Mouse (Mus musculus): ENCODE data around the gene Klhl25. TPM values are rescaled to one million over a fixed set of nuclear protein-coding genes. Genes with fewer than 3 reads are reported as not detected.
A peak's percentile ranks its signal among the peaks of the same experiment; 100 is the strongest.
"Not testable (repeated sequence)": the region's sequence is repeated elsewhere in the genome, so short reads cannot be mapped to it uniquely, and the experiment has no call there.

The Klhl25 gene
- polyA plus RNA-seq, 1 experiment from 2014 or later = 22.1 TPM

DNA sequence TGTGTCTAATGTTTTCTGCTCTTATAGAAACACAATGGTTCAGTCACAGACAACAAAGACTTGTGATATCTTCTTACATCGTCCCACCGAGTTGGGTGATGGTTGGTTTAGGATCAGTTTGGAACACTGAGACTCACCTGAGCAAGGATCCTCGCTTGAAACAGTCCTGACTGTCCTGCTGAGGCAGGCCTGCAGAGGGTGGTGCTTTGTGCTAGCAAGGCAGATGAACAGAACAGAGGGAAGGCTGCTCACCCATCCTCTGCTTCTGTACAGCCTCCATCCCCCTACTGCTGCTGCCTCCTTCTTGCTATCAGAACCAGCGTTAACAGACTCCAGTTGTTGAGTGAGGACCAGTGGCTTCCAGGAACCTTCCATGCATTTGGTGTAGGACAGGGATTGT lies 14.2 kb upstream of the Klhl25 start:
- H3K36me3 ChIP-seq (ENCODE audit: control insufficient read depth, insufficient read depth, low read length); ATAC-seq (ENCODE audit: insufficient read depth, low FRiP score, low TSS enrichment); H3K9me3 ChIP-seq (ENCODE audit: control insufficient read depth, low read length); H3K4me3 ChIP-seq (ENCODE audit: low read depth, low read length); H3K27ac ChIP-seq (ENCODE audit: low read depth, low read length); H3K9ac ChIP-seq (ENCODE audit: low read length); DNase-seq (ENCODE audit: low spot score); H3K4me2 ChIP-seq (ENCODE audit: low read depth); H3K27me3 ChIP-seq (ENCODE audit: control insufficient read depth, insufficient read depth, low read length); H3K4me1 ChIP-seq (ENCODE audit: control insufficient read depth, insufficient read depth, low read length): not testable (repeated sequence)
- 78% methylated on average over 3 of the region's 4 CpGs for WGBS

DNA sequence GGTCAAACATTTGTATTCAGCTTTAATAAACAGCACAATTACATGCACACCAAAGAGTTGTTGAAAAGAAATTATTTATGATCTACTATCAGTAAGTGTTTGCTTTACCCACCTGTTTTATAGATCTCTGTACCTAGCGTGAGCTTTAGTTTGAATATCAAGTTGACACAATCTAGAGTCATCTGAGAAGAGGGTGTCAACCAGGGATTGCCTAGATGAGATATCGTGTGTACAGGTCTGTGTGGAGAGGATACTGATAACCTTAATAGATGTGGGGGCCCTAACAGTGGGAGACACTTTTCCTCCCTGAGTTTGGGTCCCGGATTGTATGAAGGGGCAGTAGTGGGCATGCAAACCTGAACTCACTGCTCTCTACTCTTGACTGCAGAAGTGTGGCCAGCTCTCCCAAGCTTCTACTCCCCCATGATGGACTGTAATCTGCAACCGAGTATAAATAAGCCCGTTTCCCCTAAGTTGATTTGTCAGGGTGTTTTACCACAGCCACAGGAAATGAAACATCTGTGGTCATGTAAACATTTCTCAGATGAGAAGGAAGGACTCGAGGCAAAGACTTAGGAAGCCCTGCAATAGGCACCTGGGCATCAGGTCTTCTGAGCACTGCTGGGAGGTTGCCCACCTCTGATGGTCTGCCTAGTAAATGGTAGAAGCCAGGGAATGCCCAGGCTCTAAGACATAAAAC lies 13.0 kb upstream of the Klhl25 start:
- H3K4me2 ChIP-seq (ENCODE audit: low read depth); DNase-seq (ENCODE audit: low spot score); ATAC-seq (ENCODE audit: insufficient read depth, low FRiP score, low TSS enrichment); H3K4me1 ChIP-seq (ENCODE audit: control insufficient read depth, insufficient read depth, low read length); H3K36me3 ChIP-seq (ENCODE audit: control insufficient read depth, insufficient read depth, low read length); H3K4me3 ChIP-seq (ENCODE audit: low read depth, low read length); H3K9me3 ChIP-seq (ENCODE audit: control insufficient read depth, low read length); H3K27ac ChIP-seq (ENCODE audit: low read depth, low read length); H3K9ac ChIP-seq (ENCODE audit: low read length); H3K27me3 ChIP-seq (ENCODE audit: control insufficient read depth, insufficient read depth, low read length): not testable (repeated sequence)
- 80% methylated on average over 3 of the region's 6 CpGs for WGBS

DNA sequence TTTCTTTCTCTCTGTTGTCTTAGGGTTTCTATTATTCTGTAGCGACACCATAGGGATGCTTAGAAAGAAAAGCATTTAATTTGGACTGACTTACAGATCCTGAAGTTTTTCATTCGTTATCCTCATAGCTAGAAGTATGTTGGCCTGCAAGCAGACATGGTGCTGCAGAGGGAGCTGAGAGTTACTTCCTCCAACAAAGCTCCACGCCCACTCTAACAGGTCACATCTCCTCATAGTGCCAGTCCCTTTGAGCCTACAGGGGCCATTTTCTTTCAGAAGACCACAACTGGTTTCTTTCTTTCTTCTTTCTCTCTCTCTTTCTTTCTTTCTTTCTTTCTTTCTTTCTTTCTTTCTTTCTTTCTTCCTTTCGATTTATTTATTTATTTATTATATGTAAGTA lies 8.0 kb upstream of the Klhl25 start:
- Histone ChIP-seq H3K9ac (ENCODE audit: low read length) (no peak overlapping the region), H3K27me3 (ENCODE audit: control insufficient read depth, insufficient read depth, low read length) (no peaks in the 10 kb centered on the region), H3K27ac (ENCODE audit: low read depth, low read length) (no peak overlapping the region), H3K4me3 (ENCODE audit: low read depth, low read length) (no peak overlapping the region), H3K9me3 (ENCODE audit: control insufficient read depth, low read length) (no peaks in the 10 kb centered on the region), H3K4me2 (ENCODE audit: low read depth) (no peak overlapping the region), H3K36me3 (ENCODE audit: control insufficient read depth, insufficient read depth, low read length) (no peaks in the 10 kb centered on the region), H3K4me1 (ENCODE audit: control insufficient read depth, insufficient read depth, low read length) (no peaks in the 10 kb centered on the region)
- DNase-seq (ENCODE audit: low spot score) = no peak
- 85% methylated on average over 4 of the region's 4 CpGs for WGBS
- no peak for ATAC-seq (ENCODE audit: insufficient read depth, low FRiP score, low TSS enrichment)

DNA sequence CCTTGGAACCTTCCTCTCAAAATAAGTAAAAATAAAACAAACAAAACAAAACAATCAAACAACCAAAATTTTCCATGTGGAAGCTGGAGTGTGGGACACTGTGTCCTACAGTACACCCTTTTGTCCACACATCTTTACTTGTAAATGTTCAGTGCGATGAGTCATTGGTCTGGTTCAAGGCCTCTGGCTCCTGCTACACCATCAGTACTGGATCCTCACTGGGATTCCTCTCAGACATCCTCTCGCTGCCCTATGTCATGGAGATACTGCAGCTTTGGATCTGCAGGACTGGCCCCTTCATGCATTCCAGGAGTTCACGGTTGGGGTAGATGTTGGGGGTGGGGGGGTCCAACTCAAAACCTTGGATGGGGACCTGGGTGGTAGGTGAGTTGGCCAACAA lies 5.8 kb upstream of the Klhl25 start:
- Histone ChIP-seq H3K4me3 (ENCODE audit: low read depth, low read length) (no peak overlapping the region), H3K4me1 (ENCODE audit: control insufficient read depth, insufficient read depth, low read length) (no peaks in the 10 kb centered on the region), H3K27me3 (ENCODE audit: control insufficient read depth, insufficient read depth, low read length) (no peaks in the 10 kb centered on the region), H3K27ac (ENCODE audit: low read depth, low read length) (no peak overlapping the region), H3K4me2 (ENCODE audit: low read depth) (no peak overlapping the region), H3K36me3 (ENCODE audit: control insufficient read depth, insufficient read depth, low read length) (no peaks in the 10 kb centered on the region), H3K9me3 (ENCODE audit: control insufficient read depth, low read length) (no peaks in the 10 kb centered on the region), H3K9ac (ENCODE audit: low read length) (no peak overlapping the region)
- WGBS = 87% methylated on average over 3 of the region's 3 CpGs
- DNase-seq (ENCODE audit: low spot score) (no peak), ATAC-seq (ENCODE audit: insufficient read depth, low FRiP score, low TSS enrichment) (no peak)

DNA sequence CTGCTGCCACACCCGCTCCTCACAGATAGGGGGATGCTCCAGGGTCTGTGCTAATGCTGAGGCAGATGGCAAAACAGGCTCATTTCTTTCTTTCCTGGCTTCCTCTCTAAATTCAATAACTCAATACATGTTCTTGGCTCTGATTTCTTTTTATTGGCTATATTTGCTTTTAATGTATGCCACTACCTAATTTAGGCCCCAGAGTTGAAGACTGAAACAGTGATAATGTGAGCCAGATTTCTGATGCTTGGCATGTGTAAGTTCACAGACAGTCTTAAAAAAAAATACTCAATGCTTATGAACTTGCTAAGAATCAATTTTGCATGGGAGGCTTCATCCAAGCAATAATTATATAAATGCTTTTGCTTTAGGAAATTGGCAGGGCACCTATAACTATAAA lies 2.2 kb upstream of the Klhl25 start:
- WGBS = 82% methylated on average over 1 of the region's 1 CpGs
- no peak overlapping the region for H3K9ac ChIP-seq (ENCODE audit: low read length)
- DNase-seq (ENCODE audit: low spot score) = no peak
- peaks cover 8% of the 10 kb centered on the region for H3K4me1 ChIP-seq (ENCODE audit: control insufficient read depth, insufficient read depth, low read length)
- H3K36me3 ChIP-seq (ENCODE audit: control insufficient read depth, insufficient read depth, low read length) = no peaks in the 10 kb centered on the region
- H3K4me3 ChIP-seq (ENCODE audit: low read depth, low read length) = no peak overlapping the region
- H3K27me3 ChIP-seq (ENCODE audit: control insufficient read depth, insufficient read depth, low read length) = no peaks in the 10 kb centered on the region
- H3K27ac ChIP-seq (ENCODE audit: low read depth, low read length) = no peak overlapping the region
- no peak overlapping the region for H3K4me2 ChIP-seq (ENCODE audit: low read depth)
- no peaks in the 10 kb centered on the region for H3K9me3 ChIP-seq (ENCODE audit: control insufficient read depth, low read length)
- no peak for ATAC-seq (ENCODE audit: insufficient read depth, low FRiP score, low TSS enrichment)

DNA sequence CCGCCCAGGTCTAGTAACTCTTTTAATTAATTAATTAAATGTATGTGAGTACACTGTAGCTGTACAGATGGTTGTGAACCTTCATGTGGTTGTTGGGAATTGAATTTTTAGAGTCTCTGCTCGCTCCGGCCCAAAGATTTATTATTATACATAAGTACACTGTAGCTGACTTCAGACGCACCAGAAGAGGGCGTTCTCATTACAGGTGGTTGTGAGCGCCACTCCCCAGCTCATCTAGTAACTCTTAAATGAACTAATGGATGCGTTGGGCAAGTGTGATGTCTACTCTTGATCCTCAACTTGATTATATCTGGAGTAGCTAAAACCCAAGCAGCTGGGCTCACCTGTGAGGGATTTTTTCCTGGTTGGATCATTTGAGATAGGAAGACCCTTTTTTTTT lies 1.2 kb upstream of the Klhl25 start:
- 58% methylated on average over 7 of the region's 7 CpGs for WGBS
- no peak overlapping the region for H3K9ac ChIP-seq (ENCODE audit: low read length)
- no peak overlapping the region for H3K4me2 ChIP-seq (ENCODE audit: low read depth)
- no peaks in the 10 kb centered on the region for H3K9me3 ChIP-seq (ENCODE audit: control insufficient read depth, low read length)
- H3K4me3 ChIP-seq (ENCODE audit: low read depth, low read length) = no peak overlapping the region
- no peaks in the 10 kb centered on the region for H3K36me3 ChIP-seq (ENCODE audit: control insufficient read depth, insufficient read depth, low read length)
- DNase-seq (ENCODE audit: low spot score) (no peak), ATAC-seq (ENCODE audit: insufficient read depth, low FRiP score, low TSS enrichment) (no peak)
- no peak overlapping the region for H3K27ac ChIP-seq (ENCODE audit: low read depth, low read length)
- H3K27me3 ChIP-seq (ENCODE audit: control insufficient read depth, insufficient read depth, low read length) = no peaks in the 10 kb centered on the region
- peaks cover 8% of the 10 kb centered on the region for H3K4me1 ChIP-seq (ENCODE audit: control insufficient read depth, insufficient read depth, low read length)

DNA sequence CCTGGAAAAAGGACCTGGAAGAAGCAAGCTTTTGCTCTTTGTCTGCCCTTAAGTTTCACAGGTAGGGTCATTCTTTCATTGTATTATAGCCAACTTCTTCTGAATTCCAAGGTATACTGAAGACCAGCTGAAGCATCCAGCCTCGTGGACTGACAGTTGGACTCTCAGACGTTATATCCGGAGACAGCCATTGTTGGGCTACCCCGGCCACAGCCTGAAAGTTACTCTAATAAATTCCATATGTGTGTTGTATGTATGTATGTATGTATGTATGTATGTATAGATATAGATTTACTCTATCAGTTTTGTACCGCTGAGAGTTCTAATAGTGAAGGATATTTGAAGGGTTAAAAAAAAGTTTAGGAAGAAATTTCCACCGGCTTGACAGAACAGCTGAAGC lies 621 bp upstream of the Klhl25 start:
- peak; percentile 1; the same call in 1 of the 2 replicates for ATAC-seq (ENCODE audit: insufficient read depth, low FRiP score, low TSS enrichment)
- WGBS = 13% methylated on average over 6 of the region's 6 CpGs
- Histone ChIP-seq H3K4me1 (ENCODE audit: control insufficient read depth, insufficient read depth, low read length) (peaks cover 11% of the 10 kb centered on the region), H3K4me3 (ENCODE audit: low read depth, low read length) (peak overlapping the region; percentile 87), H3K9ac (ENCODE audit: low read length) (no peak overlapping the region; the same call in 1 of the 2 replicates), H3K27me3 (ENCODE audit: control insufficient read depth, insufficient read depth, low read length) (no peaks in the 10 kb centered on the region), H3K4me2 (ENCODE audit: low read depth) (peak overlapping the region; percentile 47), H3K9me3 (ENCODE audit: control insufficient read depth, low read length) (no peaks in the 10 kb centered on the region), H3K27ac (ENCODE audit: low read depth, low read length) (no peak overlapping the region), H3K36me3 (ENCODE audit: control insufficient read depth, insufficient read depth, low read length) (no peaks in the 10 kb centered on the region)
- no peak for DNase-seq (ENCODE audit: low spot score)

DNA sequence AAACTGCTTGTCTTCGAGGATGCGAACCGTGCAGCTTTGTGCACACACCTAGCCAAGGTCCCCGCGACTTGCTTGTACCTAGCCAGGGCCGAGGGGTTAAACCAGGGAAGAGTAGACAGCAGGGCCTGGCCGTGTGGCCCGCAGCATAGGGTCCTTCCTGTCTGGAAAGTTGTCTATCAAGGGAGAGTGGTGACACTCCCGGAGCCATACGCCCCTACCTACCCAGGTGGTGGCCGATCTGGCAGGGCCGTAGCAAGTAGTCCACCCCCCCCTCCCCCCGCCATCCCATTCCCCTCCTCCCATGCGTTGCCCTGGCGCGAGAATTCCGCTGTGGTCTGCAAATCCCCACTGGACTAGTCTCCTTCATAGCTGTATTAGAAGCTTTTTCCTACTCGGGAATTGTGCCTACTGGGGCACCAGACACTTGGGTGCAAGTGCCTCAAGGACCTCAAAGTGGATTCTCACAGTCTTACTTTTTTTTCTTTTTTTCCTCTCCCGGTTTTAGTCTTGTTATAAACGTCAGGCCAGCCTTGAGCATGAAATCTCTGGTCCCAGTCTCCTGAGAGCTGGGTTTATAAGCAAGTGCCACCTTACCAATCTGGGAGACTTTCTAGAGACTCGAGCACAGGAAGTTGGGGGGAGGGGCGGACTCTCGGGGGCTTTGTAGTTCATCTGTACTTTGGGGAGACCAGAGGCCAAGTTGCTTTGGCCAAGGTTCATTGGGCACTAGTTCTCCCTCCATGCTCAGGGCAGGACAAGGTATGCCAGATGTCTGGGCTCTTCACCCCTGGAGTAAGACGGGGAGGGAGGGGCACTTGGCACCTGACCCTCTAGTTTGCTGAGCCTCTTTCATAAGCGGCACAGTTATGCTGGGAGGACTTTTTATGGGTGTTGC lies 913 bp downstream of the Klhl25 start:
- peak overlapping the region; percentile 85 for H3K4me2 ChIP-seq (ENCODE audit: low read depth)
- no peaks in the 10 kb centered on the region for H3K27me3 ChIP-seq (ENCODE audit: control insufficient read depth, insufficient read depth, low read length)
- peak overlapping the region; percentile 94 for H3K9ac ChIP-seq (ENCODE audit: low read length)
- peak; percentile 29 for DNase-seq (ENCODE audit: low spot score)
- H3K9me3 ChIP-seq (ENCODE audit: control insufficient read depth, low read length) = no peaks in the 10 kb centered on the region
- peaks cover 13% of the 10 kb centered on the region for H3K4me1 ChIP-seq (ENCODE audit: control insufficient read depth, insufficient read depth, low read length)
- peak overlapping the region; percentile 81 for H3K27ac ChIP-seq (ENCODE audit: low read depth, low read length)
- 3% methylated on average over 25 of the region's 25 CpGs for WGBS
- H3K36me3 ChIP-seq (ENCODE audit: control insufficient read depth, insufficient read depth, low read length) = no peaks in the 10 kb centered on the region
- ATAC-seq (ENCODE audit: insufficient read depth, low FRiP score, low TSS enrichment) = peak; percentile 39
- peak overlapping the region; percentile 87 for H3K4me3 ChIP-seq (ENCODE audit: low read depth, low read length)

DNA sequence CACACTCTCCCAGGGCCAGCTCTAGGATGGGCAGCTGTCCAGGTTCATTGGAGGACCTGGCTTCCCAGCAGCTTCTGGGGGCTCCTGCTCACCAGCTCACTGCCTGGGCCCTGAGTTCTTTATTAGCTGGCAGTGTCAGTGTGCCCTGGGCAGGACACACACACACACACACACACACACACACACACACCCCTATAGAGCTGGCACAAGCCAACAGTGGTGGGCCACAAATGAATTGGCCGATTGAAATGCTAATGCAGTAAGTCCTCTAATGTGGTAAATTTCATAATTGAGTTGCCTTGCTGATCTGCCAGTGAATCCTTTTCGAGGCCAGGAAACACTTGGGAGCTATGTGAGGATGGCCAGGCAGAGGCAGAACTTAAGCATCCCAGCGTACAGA lies 2.3 kb downstream of the Klhl25 start:
- WGBS = 88% methylated on average over 1 of the region's 3 CpGs
- not testable (repeated sequence) for H3K27me3 ChIP-seq (ENCODE audit: control insufficient read depth, insufficient read depth, low read length); H3K9ac ChIP-seq (ENCODE audit: low read length); H3K4me2 ChIP-seq (ENCODE audit: low read depth); H3K36me3 ChIP-seq (ENCODE audit: control insufficient read depth, insufficient read depth, low read length); ATAC-seq (ENCODE audit: insufficient read depth, low FRiP score, low TSS enrichment); H3K4me3 ChIP-seq (ENCODE audit: low read depth, low read length); H3K27ac ChIP-seq (ENCODE audit: low read depth, low read length); DNase-seq (ENCODE audit: low spot score); H3K9me3 ChIP-seq (ENCODE audit: control insufficient read depth, low read length)
- H3K4me1 ChIP-seq (ENCODE audit: control insufficient read depth, insufficient read depth, low read length) = peaks cover 21% of the 10 kb centered on the region
